Mouse (Mus musculus) thymus, postnatal 36 days (tissue): ENCODE measurements around the gene Rwdd4a.

ENCODE experiments used
- DNase-seq, 2 experiments: peaks; one replicate each; pipeline ENCODE4 v3.0.0; 2022; ENCODE audit warnings: mixed read lengths in 2 of 2

Gene Rwdd4a

DNA sequence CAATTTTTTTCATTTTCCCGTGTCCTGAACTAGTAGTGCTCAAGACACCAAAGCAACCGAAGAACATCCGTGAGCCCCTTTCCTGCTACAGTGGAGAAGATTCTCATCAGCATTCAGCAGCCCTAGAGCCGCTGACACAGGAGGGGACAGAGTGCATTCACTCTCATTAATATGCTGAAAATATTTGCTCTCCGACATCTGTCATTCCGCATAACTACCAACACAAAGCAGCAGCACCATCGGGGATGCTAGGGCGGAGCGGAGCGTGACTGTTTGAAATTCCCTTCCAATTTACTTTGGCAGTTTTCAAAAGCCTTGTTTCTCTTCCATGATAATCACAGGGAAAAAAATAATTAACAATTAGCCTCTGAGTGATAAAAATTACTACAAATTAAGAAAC is 56.9 kb downstream of the Rwdd4a start:
- no peak for DNase-seq

- DNase-seq = no peak
These were observed 67.2 kb downstream of the Rwdd4a start for GRCm38 (mm10) chr8:47600664-47601063.
